Mouse (Mus musculus) spleen, adult 2 months (tissue): ENCODE data around the gene Naa60.

ENCODE experiments used
- CTCF ChIP-seq: fragments of 200-500 bp; IDR thresholded peaks from 2 replicates; pipeline ENCODE4 v1.5.1; 2011; ENCODE audit warnings: mild to moderate bottlenecking, inconsistent platforms; ENCODE audit not compliant: insufficient read depth, insufficient read length, insufficient replicate concordance; ENCODE audit errors: extremely low read depth
- POLR2A ChIP-seq: fragments of 200-500 bp; IDR thresholded peaks from 2 replicates; pipeline ENCODE4 v1.6.1; 2011; ENCODE audit warnings: low read depth, low read length, inconsistent platforms

- TF ChIP-seq POLR2A (no peak), CTCF (no peak)
Observed at GRCm38 (mm10) chr16:3859254-3859653, 12.9 kb upstream of the Naa60 start.
